Mouse (Mus musculus): ENCODE data around the gene Rack1. TPM values are rescaled to one million over a fixed set of nuclear protein-coding genes. Genes with fewer than 3 reads are reported as not detected.
"Not testable (repeated sequence)": the region's sequence is repeated elsewhere in the genome, so short reads cannot be mapped to it uniquely, and the experiment has no call there.

Gene Rack1
- polyA plus RNA-seq, 1 experiment from 2014 or later, result 349 TPM

DNA sequence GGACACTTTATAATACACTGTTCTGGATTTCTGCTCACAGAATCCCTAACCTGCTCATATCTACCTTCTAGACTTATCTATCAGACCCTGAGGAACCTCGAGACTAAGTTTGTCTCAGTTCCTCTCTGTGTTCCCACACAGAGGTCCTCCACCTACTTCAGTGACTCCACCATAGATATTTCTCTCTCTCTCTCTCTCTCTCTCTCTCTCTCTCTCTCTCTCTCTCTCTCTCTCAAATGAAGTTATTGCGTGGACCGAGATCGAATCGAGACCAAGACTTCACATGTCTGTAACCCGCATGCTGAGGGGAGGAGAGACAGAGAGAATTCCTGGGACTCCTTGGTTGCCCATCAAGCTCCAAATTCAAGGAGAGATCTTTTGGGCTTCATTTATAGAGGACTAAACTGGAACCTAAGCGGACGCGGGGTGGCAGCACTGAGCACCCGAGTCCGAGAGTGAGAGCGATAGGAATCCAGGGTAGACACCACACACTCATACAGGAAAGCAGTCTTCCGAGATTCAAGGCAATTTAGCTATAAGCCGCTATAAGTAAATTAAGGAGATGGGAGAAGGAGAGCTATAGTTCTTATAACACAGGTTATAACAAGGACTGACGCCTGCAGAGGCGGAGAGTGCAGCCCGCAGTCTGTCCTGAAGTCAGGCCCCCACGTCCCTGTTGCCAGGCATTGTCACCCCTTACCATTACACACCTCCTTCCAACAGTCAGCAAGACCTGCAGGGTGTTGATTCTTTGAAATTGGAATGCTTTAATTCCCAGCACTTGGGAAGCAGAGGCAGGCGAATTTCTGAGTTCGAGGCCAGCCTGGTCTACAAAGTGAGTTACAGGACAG lies 9.9 kb upstream of the Rack1 start:
- Histone ChIP-seq H3K36me3 (ENCODE audit: control insufficient read depth, insufficient read depth, low read length) (no peaks in the 10 kb centered on the region), H3K4me2 (ENCODE audit: low read length) (peak overlapping the region; percentile 48), H3K27me3 (replicated peaks; ENCODE audit: control insufficient read depth, insufficient read depth, low read length) (no peaks in the 10 kb centered on the region), H3K4me3 (ENCODE audit: low read length) (peak overlapping the region; percentile 18), H3K9ac (ENCODE audit: low read depth, low read length) (no peak overlapping the region), H3K4me1 (ENCODE audit: control insufficient read depth, insufficient read depth, low read depth, low read length) (peaks cover 3% of the 10 kb centered on the region; the same call in 1 of the 2 replicates), H3K9me3 (ENCODE audit: control insufficient read depth, low read length) (no peaks in the 10 kb centered on the region), H3K27ac (ENCODE audit: low read depth, low read length) (no peak overlapping the region)
- ATAC-seq, result peak; percentile 79
- WGBS, result 16% methylated on average over 20 of the region's 20 CpGs

DNA sequence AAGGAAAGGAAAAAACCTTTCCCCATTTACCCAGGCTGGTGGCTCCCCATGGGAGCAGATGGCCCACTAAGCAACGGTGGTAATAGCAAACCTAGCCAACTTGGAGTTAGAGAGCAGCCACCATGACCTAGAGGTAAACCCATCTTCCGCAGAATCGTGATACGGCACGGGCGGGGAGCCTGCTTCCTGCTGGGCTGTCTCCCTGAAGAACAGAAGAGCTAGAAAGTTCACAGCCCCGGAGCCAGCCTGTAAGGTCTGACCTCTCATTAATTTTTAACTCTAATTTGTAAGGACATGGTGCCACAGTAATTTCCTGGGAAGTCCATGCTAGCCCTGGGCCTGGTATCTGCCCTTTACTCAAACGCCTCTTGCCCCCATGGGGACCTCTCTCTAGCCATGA lies 9.2 kb upstream of the Rack1 start:
- Histone ChIP-seq H3K36me3 (ENCODE audit: control insufficient read depth, insufficient read depth, low read length) (no peaks in the 10 kb centered on the region), H3K27ac (ENCODE audit: low read depth, low read length) (no peak overlapping the region), H3K9me3 (ENCODE audit: control insufficient read depth, low read length) (no peaks in the 10 kb centered on the region), H3K4me3 (ENCODE audit: low read length) (no peak overlapping the region), H3K4me2 (ENCODE audit: low read length) (no peak overlapping the region), H3K9ac (ENCODE audit: low read depth, low read length) (no peak overlapping the region), H3K27me3 (replicated peaks; ENCODE audit: control insufficient read depth, insufficient read depth, low read length) (no peaks in the 10 kb centered on the region), H3K4me1 (ENCODE audit: control insufficient read depth, insufficient read depth, low read depth, low read length) (peaks cover 3% of the 10 kb centered on the region; the same call in 1 of the 2 replicates)
- ATAC-seq, result no peak
- 43% methylated on average over 8 of the region's 8 CpGs for WGBS

DNA sequence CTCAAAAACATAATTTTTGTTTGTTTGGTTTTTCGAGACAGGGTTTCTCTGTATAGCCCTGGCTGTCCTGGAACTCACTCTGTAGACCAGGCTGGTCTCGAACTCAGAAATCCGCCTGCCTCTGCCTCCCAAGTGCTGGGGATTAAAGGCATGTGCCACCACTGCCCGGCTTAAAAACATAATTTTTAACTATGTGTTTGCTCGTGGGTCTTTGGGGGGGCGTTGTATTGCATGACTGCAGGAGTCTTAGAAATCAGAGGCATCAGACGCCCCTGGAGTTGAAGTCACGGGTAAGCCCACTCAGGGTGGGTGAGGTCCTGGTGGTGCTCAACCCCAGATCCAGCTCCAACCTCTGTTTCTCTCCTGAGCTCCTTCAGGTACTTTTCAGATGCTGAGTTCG lies 8.2 kb upstream of the Rack1 start:
- H3K4me3 ChIP-seq (ENCODE audit: low read length); H3K4me1 ChIP-seq (ENCODE audit: control insufficient read depth, insufficient read depth, low read depth, low read length); H3K36me3 ChIP-seq (ENCODE audit: control insufficient read depth, insufficient read depth, low read length); H3K27me3 ChIP-seq (replicated peaks; ENCODE audit: control insufficient read depth, insufficient read depth, low read length); H3K9me3 ChIP-seq (ENCODE audit: control insufficient read depth, low read length); ATAC-seq; H3K4me2 ChIP-seq (ENCODE audit: low read length); H3K27ac ChIP-seq (ENCODE audit: low read depth, low read length); H3K9ac ChIP-seq (ENCODE audit: low read depth, low read length): not testable (repeated sequence)
- 86% methylated on average over 9 of the region's 9 CpGs for WGBS

DNA sequence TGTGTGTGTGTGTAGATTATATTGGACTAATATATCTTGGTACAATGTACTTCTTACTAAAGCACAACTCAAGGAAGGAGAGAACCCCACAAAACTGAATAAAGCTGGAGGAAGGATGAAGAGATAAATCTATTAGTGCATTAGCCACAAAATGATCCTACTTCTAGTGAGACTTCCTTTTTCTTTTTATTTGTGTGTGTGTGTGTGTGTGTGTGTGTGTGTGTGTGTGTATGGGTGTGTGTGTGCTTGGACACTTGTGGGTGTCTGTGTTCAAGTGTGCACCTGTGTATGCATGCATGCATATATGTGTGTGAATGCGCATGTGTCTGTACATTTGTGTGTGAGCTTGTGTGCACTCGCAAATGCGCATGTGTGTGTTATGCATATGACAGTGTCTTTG lies 6.9 kb upstream of the Rack1 start:
- no peaks in the 10 kb centered on the region for H3K27me3 ChIP-seq (replicated peaks; ENCODE audit: control insufficient read depth, insufficient read depth, low read length)

DNA sequence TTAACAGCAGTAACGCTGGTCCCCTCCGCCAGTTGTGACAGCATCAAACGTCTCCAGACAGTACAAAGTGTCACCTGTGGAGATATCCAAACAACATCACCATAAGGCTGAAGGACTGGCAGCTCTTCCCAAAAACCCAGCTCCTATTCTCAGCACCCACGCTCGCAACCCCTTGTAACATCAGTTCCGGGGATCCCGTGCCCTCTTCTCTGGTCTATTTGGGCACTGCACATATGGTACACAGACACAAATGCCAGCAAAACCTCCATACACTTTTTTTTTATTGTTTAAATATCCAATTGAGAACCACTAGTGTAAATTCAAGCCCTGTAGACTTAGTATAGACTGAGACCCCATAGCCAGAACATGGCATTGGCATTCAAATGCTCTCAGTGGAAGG lies 4.9 kb upstream of the Rack1 start:
- Histone ChIP-seq H3K9ac (ENCODE audit: low read depth, low read length) (no peak overlapping the region), H3K4me1 (ENCODE audit: control insufficient read depth, insufficient read depth, low read depth, low read length) (peaks cover 13% of the 10 kb centered on the region), H3K27ac (ENCODE audit: low read depth, low read length) (no peak overlapping the region), H3K9me3 (ENCODE audit: control insufficient read depth, low read length) (no peaks in the 10 kb centered on the region), H3K36me3 (ENCODE audit: control insufficient read depth, insufficient read depth, low read length) (no peaks in the 10 kb centered on the region), H3K27me3 (replicated peaks; ENCODE audit: control insufficient read depth, insufficient read depth, low read length) (no peaks in the 10 kb centered on the region), H3K4me2 (ENCODE audit: low read length) (no peak overlapping the region), H3K4me3 (ENCODE audit: low read length) (no peak overlapping the region)
- no peak for ATAC-seq
- WGBS, result 86% methylated on average over 7 of the region's 7 CpGs

More for the DNA sequence above, 6.9 kb upstream of the Rack1 start:
- Histone ChIP-seq H3K4me2 (ENCODE audit: low read length) (no peak overlapping the region), H3K9me3 (ENCODE audit: control insufficient read depth, low read length) (no peaks in the 10 kb centered on the region), H3K4me3 (ENCODE audit: low read length) (no peak overlapping the region), H3K36me3 (ENCODE audit: control insufficient read depth, insufficient read depth, low read length) (no peaks in the 10 kb centered on the region), H3K9ac (ENCODE audit: low read depth, low read length) (no peak overlapping the region), H3K4me1 (ENCODE audit: control insufficient read depth, insufficient read depth, low read depth, low read length) (peaks cover 7% of the 10 kb centered on the region), H3K27ac (ENCODE audit: low read depth, low read length) (no peak overlapping the region)
- 96% methylated on average over 3 of the region's 3 CpGs for WGBS
- no peak for ATAC-seq

DNA sequence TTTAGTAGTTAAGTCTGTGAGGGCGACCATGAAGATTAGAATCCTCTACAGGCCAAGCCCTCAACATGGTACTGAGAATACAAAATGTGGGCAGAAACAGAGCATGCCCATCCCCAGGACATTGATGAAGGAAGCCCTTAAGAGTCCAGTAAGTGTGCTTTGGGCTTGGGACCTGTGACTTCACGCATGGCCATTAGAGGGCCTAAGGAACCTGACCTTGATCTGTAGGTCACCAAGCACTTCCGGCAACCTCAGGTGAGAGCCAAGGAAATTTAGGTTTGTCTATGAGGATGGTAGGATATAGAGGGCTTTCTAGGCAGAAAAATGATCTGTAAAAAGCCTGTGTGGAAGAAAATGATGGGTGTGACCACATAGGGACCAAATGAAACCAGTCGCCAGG lies 3.8 kb upstream of the Rack1 start:
- Histone ChIP-seq H3K27me3 (replicated peaks; ENCODE audit: control insufficient read depth, insufficient read depth, low read length) (no peaks in the 10 kb centered on the region), H3K27ac (ENCODE audit: low read depth, low read length) (no peak overlapping the region), H3K9ac (ENCODE audit: low read depth, low read length) (no peak overlapping the region), H3K9me3 (ENCODE audit: control insufficient read depth, low read length) (no peaks in the 10 kb centered on the region), H3K4me1 (ENCODE audit: control insufficient read depth, insufficient read depth, low read depth, low read length) (peaks cover 16% of the 10 kb centered on the region), H3K4me3 (ENCODE audit: low read length) (no peak overlapping the region), H3K4me2 (ENCODE audit: low read length) (no peak overlapping the region), H3K36me3 (ENCODE audit: control insufficient read depth, insufficient read depth, low read length) (no peaks in the 10 kb centered on the region)
- WGBS, result 85% methylated on average over 4 of the region's 4 CpGs
- no peak for ATAC-seq

DNA sequence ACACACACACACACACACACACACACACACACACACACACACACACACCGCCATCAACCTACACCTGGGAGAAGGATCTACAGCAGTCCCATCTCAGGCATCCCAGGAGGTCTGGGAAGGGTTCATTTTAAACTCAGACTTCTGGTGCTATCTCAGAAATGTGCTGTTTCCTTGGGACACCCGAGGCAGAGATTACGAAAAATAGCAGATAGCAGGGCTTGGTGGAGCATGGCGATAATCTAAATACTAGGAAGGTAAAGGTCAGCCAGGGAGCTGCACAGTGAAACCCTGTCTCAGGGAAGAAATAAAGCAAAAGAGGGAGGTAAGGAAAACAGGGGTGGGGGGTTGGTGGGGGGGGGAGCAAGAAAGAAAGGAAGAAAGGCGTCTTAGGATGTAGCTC lies 2.8 kb upstream of the Rack1 start:
- H3K27ac ChIP-seq (ENCODE audit: low read depth, low read length), result no peak overlapping the region
- 91% methylated on average over 5 of the region's 5 CpGs for WGBS
- H3K4me3 ChIP-seq (ENCODE audit: low read length), result no peak overlapping the region
- ATAC-seq, result no peak
- H3K4me1 ChIP-seq (ENCODE audit: control insufficient read depth, insufficient read depth, low read depth, low read length), result peaks cover 26% of the 10 kb centered on the region
- H3K4me2 ChIP-seq (ENCODE audit: low read length), result no peak overlapping the region
- no peak overlapping the region; the same call in 1 of the 2 replicates for H3K9ac ChIP-seq (ENCODE audit: low read depth, low read length)
- no peaks in the 10 kb centered on the region for H3K9me3 ChIP-seq (ENCODE audit: control insufficient read depth, low read length)
- H3K36me3 ChIP-seq (ENCODE audit: control insufficient read depth, insufficient read depth, low read length), result peaks cover 4% of the 10 kb centered on the region
- H3K27me3 ChIP-seq (replicated peaks; ENCODE audit: control insufficient read depth, insufficient read depth, low read length), result no peaks in the 10 kb centered on the region

DNA sequence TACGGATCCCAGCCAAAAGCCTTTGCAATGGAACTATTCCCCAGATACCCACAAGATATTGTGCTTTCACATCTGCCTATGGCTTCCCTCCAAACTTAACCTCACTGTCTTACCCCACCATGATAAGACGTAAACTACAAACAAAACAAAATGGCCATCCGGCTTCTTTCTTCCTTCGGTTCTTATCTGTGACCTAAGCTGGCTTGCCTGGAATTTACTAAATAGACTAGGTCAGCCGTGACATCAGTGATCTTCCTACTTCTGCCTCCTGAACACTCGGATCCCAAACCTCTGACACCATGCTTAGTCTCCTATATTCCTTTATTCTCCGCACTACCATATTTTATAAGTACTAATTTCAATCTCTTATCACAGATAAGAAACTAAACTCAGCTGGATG lies 1.8 kb upstream of the Rack1 start:
- peaks cover 29% of the 10 kb centered on the region for H3K4me1 ChIP-seq (ENCODE audit: control insufficient read depth, insufficient read depth, low read depth, low read length)
- no peak overlapping the region for H3K4me3 ChIP-seq (ENCODE audit: low read length)
- H3K36me3 ChIP-seq (ENCODE audit: control insufficient read depth, insufficient read depth, low read length), result peaks cover 13% of the 10 kb centered on the region
- H3K27me3 ChIP-seq (replicated peaks; ENCODE audit: control insufficient read depth, insufficient read depth, low read length), result no peaks in the 10 kb centered on the region
- H3K9me3 ChIP-seq (ENCODE audit: control insufficient read depth, low read length), result no peaks in the 10 kb centered on the region
- H3K27ac ChIP-seq (ENCODE audit: low read depth, low read length), result no peak overlapping the region
- 0 out of 2 replicates have a peak overlapping the region, but pooled peaks have one; percentile 3 for H3K9ac ChIP-seq (ENCODE audit: low read depth, low read length)
- H3K4me2 ChIP-seq (ENCODE audit: low read length), result peak overlapping the region; percentile 88
- WGBS, result 78% methylated on average over 7 of the region's 7 CpGs
- ATAC-seq, result no peak

DNA sequence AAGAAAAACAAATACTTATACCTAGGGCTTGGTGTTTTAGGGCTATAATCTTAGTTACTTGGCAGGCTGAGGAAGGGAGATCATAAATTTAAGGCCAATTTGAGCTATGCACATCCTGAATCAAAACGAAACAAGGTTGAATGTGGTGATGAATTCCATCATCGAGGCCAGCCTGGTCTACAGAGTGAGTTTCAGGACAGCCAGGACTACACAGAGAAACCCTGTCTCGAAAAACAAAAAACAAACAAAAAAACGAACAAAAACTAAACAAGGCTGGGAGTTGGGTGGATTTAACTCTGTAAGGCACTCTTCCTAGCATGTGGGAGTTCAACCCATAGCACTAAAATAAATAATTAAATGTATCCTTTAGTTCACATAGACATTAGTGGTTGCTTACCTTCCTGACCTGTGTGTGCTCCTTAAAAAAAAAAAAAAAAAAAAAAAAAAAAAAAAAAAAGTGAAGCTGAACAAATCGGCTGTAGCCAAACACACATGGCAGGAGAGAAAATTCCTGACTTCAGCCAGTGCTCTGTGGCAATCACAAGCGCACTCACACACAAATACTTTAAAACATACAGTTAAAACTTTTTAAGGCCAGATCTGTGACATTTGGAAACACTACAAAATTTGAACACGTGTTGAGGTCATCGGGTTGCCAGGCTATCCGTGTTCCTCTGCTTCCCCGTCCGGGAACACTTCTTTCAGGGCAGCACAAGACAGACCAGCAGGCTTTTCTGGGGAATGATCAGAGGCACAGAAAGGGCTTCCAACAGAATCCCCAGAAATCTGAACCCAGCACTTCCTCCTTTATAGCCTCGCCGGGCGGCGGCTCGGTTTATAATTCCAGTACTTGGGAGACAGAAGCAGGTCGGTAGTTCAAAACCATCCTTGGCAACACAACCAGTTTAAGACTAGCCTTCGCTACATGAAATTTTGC lies 880 bp upstream of the Rack1 start:
- peak overlapping the region; percentile 88 for H3K4me2 ChIP-seq (ENCODE audit: low read length)
- no peaks in the 10 kb centered on the region for H3K9me3 ChIP-seq (ENCODE audit: control insufficient read depth, low read length)
- WGBS, result 10% methylated on average over 18 of the region's 18 CpGs
- H3K4me1 ChIP-seq (ENCODE audit: control insufficient read depth, insufficient read depth, low read depth, low read length), result peaks cover 29% of the 10 kb centered on the region
- peak overlapping the region; percentile 81 for H3K4me3 ChIP-seq (ENCODE audit: low read length)
- H3K9ac ChIP-seq (ENCODE audit: low read depth, low read length), result peak overlapping the region; percentile 80
- peak overlapping the region; percentile 96 for H3K27ac ChIP-seq (ENCODE audit: low read depth, low read length)
- ATAC-seq, result peak; percentile 3; the same call in 1 of the 2 replicates
- no peaks in the 10 kb centered on the region for H3K27me3 ChIP-seq (replicated peaks; ENCODE audit: control insufficient read depth, insufficient read depth, low read length)
- H3K36me3 ChIP-seq (ENCODE audit: control insufficient read depth, insufficient read depth, low read length), result peaks cover 19% of the 10 kb centered on the region

All from hindbrain, embryonic 16.5 days (tissue).